Mouse (Mus musculus) stomach, postnatal 0 days (tissue): ENCODE data around the gene Slc6a4.

ENCODE experiments used
- CTCF ChIP-seq: IDR thresholded peaks from 2 replicates; pipeline ENCODE4 v1.5.1; 2016; ENCODE audit warnings: antibody characterized with exemption, low read depth, mild to moderate bottlenecking, moderate library complexity
- EP300 ChIP-seq: optimal IDR thresholded peaks from 2 replicates; pipeline ENCODE3; 2016; ENCODE audit warnings: antibody characterized with exemption

GRCm38 (mm10) chr11:76983641-76984040, 14.8 kb upstream of the Slc6a4 start:
- TF ChIP-seq CTCF: no peak
- TF ChIP-seq EP300: no peak
